Mouse (Mus musculus) brain, embryonic 14.5 days (tissue): ENCODE data around the gene Ing1. TPM values are rescaled to one million over a fixed set of nuclear protein-coding genes. Genes with fewer than 3 reads are reported as not detected.

Source experiments
- DNase-seq: peaks from one replicate; pipeline ENCODE4 v3.0.0-alpha.2; 2011; ENCODE audit warnings: low read depth
- CTCF ChIP-seq: fragments of 200-500 bp; IDR thresholded peaks from 2 replicates; pipeline ENCODE4 v1.5.1; 2012; ENCODE audit warnings: inconsistent platforms, mild to moderate bottlenecking, moderate library complexity, borderline replicate concordance; ENCODE audit not compliant: insufficient read depth, insufficient read length; ENCODE audit errors: extremely low read depth
- POLR2A ChIP-seq: fragments of 200-500 bp; IDR thresholded peaks from 2 replicates; pipeline ENCODE4 v1.6.1; 2012; ENCODE audit warnings: mild to moderate bottlenecking, inconsistent platforms, borderline replicate concordance; ENCODE audit not compliant: poor library complexity, insufficient read depth, insufficient read length, severe bottlenecking; ENCODE audit errors: extremely low read depth
- polyA plus RNA-seq: library from polyadenylated mRNA; depleted of rRNA; stranded (reverse); fragments of >200 nt; gene quantifications from 2 replicates; pipeline ENCODE4 v1.2.3, GENCODE M21; 2012

The Ing1 gene
- polyA plus RNA-seq, 1 experiment = 69.9 TPM

GRCm38 (mm10) chr8:11569260-11570097 is 14.1 kb downstream of the Ing1 start:
- TF ChIP-seq CTCF (no peak), POLR2A (no peak)
- DNase-seq = no peak

GRCm38 (mm10) chr8:11570742-11571141 is 15.4 kb downstream of the Ing1 start:
- DNase-seq = no peak

GRCm38 (mm10) chr8:11571950-11572349 is 16.6 kb downstream of the Ing1 start:
- TF ChIP-seq POLR2A (no peak), CTCF (no peak)
- DNase-seq = no peak

More at GRCm38 (mm10) chr8:11570742-11571141, 15.4 kb downstream of the Ing1 start:
- TF ChIP-seq CTCF = no peak
- TF ChIP-seq POLR2A = no peak

- TF ChIP-seq CTCF (no peak), POLR2A (no peak)
- no peak for DNase-seq
These were observed 17.1 kb downstream of the Ing1 start for GRCm38 (mm10) chr8:11572428-11572827.

GRCm38 (mm10) chr8:11574911-11575603 is 19.7 kb downstream of the Ing1 start:
- DNase-seq = no peak

GRCm38 (mm10) chr8:11575604-11576384 is 20.4 kb downstream of the Ing1 start:
- TF ChIP-seq CTCF (no peak), POLR2A (no peak)
- no peak for DNase-seq

More at GRCm38 (mm10) chr8:11574911-11575603, 19.7 kb downstream of the Ing1 start:
- no peak for TF ChIP-seq POLR2A
- TF ChIP-seq CTCF = no peak

- TF ChIP-seq CTCF (no peak), POLR2A (no peak)
- DNase-seq = no peak
These were observed 30.4 kb downstream of the Ing1 start for GRCm38 (mm10) chr8:11585513-11586373.

- TF ChIP-seq POLR2A (no peak), CTCF (no peak)
- DNase-seq = no peak
These were observed 31.0 kb downstream of the Ing1 start for GRCm38 (mm10) chr8:11586374-11586745.

- no peak for TF ChIP-seq POLR2A
- TF ChIP-seq CTCF = no peak
- no peak for DNase-seq
These were observed 36.5 kb downstream of the Ing1 start for GRCm38 (mm10) chr8:11591837-11592236.

- no peak for DNase-seq
- TF ChIP-seq CTCF (no peak), POLR2A (no peak)
These were observed 36.9 kb downstream of the Ing1 start for GRCm38 (mm10) chr8:11592296-11592695.
